Mouse (Mus musculus) spleen, adult 2 months (tissue): Measurements from ENCODE around the gene Gal3st3.

Experiments
- CTCF ChIP-seq: fragments of 200-500 bp; IDR thresholded peaks from 2 replicates; pipeline ENCODE4 v1.5.1; 2011; ENCODE audit warnings: mild to moderate bottlenecking, inconsistent platforms; ENCODE audit not compliant: insufficient read depth, insufficient read length, insufficient replicate concordance; ENCODE audit errors: extremely low read depth
- POLR2A ChIP-seq: fragments of 200-500 bp; IDR thresholded peaks from 2 replicates; pipeline ENCODE4 v1.6.1; 2011; ENCODE audit warnings: low read depth, low read length, inconsistent platforms

DNA sequence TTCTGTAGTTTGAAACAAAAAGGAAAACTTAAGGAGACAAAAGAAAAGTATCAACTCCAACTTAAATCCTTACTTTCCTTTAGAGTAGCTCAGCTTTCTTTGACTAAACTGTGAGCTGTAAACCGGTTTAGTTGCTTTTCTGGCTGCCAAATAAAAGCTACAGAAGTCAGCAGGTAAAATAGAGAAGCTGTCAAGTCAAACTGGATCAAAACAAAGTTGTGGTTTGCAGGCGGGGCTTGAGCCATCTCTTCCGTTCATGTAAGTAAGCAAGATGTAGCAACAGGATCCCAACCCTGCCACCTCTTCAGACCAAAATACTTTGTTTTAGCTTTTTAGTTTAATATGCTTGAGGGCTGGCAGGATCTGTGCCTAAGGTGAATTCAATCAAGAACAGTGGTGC is 41.0 kb upstream of the Gal3st3 start:
- TF ChIP-seq POLR2A = no peak
- no peak for TF ChIP-seq CTCF
